Mouse (Mus musculus): ENCODE data around the gene Sct. TPM values are rescaled to one million over a fixed set of nuclear protein-coding genes. Genes with fewer than 3 reads are reported as not detected.

Gene Sct
- 0.87 and 1.7 TPM in 2 replicates for polyA plus RNA-seq (2016; fragmentation: Nextera tagmentation; extraction: Ambion mirVana)

DNA sequence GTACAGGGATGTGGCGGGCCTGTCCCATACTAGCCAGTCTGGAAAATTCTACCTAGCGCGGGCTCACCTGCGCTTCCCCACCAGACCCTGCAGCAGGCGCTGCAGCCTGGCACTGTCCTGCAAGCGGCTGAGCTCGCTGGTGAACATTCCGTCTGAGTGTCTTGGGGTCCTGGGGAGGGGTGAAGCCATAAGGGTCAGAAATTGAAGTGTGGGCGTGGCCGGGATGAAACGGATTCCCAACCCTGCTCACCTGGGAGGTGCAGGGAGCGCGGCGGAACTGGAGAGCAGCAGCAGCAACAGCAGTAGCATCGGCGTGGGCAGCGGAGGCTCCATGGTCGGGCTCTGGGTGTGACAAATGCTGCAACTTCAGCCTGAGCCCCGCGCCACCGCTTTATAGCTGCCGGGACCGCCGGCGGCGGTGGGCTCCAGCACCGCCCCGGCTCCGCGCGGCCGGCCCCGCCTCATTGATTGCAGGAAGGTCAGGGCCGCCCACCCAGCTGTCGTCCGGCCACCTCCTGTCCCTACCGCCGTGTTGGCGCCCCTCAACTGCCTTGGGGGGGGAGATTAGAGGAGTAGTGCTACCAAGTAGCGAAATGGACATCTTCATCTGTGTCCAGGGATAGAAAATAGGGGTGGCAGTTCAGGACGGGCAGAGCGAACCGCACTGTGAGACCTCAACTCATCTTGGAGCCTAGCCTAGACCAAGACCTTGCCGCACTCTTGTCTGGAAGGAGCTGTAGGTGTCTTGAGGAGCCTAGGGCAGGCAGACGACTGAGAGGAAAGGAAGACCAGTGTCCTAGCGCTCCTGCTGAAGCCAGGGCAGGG lies at the start of gene Sct:
Gene Sct (minus strand): TSS at position 368 of the 825 bp plus-strand sequence.
- DNase-seq (ENCODE audit: extremely low spot score, low spot score) = peak; percentile 58
- no peaks in the 10 kb centered on the region for H3K9me3 ChIP-seq
- no peaks in the 10 kb centered on the region for H3K36me3 ChIP-seq (replicated peaks)
- WGBS = 1% methylated on average over 46 of the region's 46 CpGs
- H3K27me3 ChIP-seq (ENCODE audit: poor library complexity, severe bottlenecking) = peaks cover 50% of the 10 kb centered on the region
- peak within 1 kb of the TSS; percentile 65 for H3K27ac ChIP-seq
- H3K4me1 ChIP-seq = peaks cover 34% of the 10 kb centered on the region
- peak within 1 kb of the TSS; percentile 61 for H3K4me3 ChIP-seq

DNA sequence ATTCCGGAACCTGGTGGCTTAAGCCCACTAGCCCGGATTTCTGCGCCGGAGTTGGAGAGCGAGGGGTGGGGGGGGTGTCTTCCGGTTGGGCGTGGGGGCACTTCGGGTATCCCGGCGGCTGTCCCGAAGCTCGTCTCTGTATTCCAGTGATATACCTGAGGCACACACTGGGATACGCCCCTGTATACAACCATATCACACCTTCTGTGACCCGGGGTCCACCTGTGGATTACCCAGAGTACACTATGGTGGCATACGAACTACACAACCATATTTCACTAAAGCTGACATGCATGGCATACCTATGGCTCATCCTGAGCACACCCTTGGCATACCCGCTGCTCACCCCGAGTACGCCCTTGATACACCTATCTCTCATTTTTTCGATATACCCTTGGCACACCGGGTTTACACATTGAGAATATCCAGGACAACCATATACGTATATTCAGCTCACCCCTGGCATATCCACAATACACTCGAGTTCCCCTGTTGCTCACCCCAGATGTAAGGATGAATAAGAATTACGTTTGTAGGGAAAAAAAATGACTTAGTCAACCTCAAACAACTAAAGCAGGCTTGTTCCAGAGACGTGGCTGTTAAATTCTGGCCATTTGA lies 49.5 kb upstream of the Sct start:
- H3K27me3 ChIP-seq (ENCODE audit: poor library complexity, severe bottlenecking) = no peaks in the 10 kb centered on the region
- DNase-seq (ENCODE audit: extremely low spot score, low spot score) = no peak
- WGBS = 20% methylated on average over 24 of the region's 24 CpGs

DNA sequence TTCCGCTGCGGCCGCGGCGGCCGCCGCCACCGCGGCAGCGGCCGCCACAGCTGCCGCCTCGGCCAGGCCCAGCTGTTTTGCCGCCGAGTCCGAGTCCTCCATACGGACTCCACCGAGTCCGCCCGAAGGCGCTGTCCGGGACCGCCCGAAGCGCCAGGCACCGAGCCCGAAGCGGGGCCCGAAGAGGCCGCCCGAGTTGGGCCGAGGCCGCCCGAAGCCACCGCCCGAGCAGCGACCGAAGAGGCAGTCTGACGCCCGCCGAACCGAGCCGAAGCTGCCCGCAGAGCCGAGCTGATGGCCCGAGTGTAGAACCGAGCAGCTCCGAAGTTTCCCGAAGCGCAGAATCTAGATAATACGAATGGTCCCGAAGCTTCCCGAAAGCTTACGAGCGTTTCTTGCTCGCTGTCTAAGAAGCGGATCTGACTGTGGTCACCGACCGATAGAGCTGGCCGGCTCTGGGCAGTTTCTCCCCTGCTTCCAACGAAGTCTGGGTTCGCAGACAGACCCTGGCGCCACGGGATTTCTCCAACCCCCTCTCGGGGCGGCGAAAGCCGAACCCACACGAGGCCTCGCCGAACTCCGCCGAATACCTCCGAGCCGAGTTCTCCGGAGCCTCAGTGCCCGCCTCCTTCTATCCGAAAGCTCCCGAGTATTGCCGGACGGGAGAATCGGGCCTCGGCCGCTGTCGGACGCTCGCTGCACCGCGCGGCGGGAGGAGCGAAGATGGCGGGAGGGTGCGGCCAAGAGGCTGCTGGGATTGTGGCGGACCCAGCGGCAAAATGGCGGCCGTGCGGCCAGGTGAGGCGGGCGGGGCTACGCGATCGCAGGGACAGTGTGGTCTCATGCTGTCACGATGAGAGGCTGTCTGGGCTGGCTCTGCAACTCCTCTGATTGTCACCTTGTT lies 48.8 kb upstream of the Sct start, which contains the start of the genes Deaf1 and Tmem80:
Gene Deaf1 (minus strand): TSS at position 222 of the 904 bp plus-strand sequence.
Gene Tmem80 (plus strand): TSS at position 271 of the 904 bp plus-strand sequence.
- DNase-seq (ENCODE audit: extremely low spot score, low spot score) = peak; percentile 98
- H3K4me3 ChIP-seq = peak within 1 kb of the TSS; percentile 77
- H3K36me3 ChIP-seq (replicated peaks) = peaks cover 29% of the 10 kb centered on the region
- no peaks in the 10 kb centered on the region for H3K9me3 ChIP-seq
- under 1% methylated on average over 104 of the region's 105 CpGs for WGBS
- H3K27me3 ChIP-seq (ENCODE audit: poor library complexity, severe bottlenecking) = no peaks in the 10 kb centered on the region
- peak within 1 kb of the TSS; percentile 99 for H3K27ac ChIP-seq
- H3K4me1 ChIP-seq = peaks cover 45% of the 10 kb centered on the region

More for the DNA sequence above, 49.5 kb upstream of the Sct start:
- Histone ChIP-seq H3K4me1 (peaks cover 45% of the 10 kb centered on the region), H3K27ac (peak overlapping the region; percentile 99), H3K36me3 (replicated peaks) (peaks cover 29% of the 10 kb centered on the region), H3K4me3 (peak overlapping the region; percentile 77), H3K9me3 (no peaks in the 10 kb centered on the region)

DNA sequence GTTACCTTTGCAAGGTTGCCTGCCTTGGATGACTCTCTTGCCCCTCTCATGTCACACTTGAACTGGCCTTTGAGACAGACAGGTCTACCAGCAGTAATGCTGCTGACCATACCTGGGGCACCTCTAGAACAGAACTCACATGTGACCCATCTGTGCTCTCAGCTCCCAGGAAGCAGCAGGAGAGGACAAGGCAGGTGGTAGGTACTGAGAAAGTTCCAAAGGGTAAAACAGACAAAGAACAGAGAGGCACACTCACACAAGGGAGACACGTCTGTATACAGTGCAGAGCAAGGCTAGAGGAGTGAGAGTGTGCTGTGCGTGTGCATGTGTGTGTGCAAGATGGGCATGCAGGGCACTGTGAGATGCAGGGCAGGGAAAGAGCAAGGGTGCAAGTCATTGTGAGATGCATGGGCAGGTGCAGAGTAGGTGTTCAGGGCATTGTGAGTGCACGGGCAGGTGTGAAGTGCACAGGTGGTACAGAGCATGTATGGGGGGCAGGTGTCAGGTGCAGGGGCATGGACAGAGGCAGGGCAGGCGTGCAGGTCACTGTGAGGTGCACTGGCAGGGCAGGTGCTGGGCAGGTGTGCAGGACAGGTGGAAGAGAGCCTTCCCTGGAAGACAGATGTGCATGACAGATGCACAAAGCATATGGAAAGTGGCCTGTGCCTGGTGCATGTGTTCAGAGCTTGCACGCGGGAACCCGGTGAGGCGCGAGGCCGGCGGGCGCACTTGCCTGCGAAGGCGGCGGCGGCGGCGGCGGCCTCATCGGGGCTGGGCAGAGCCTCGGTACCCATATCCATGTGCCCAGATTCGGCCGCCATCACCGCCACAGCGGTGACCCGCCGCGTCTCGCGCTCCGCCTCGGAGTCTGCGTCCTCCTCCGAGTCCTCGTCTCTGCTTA lies 47.9 kb upstream of the Sct start:
- Histone ChIP-seq H3K27ac (peak overlapping the region; percentile 99), H3K4me3 (peak overlapping the region; percentile 77), H3K27me3 (ENCODE audit: poor library complexity, severe bottlenecking) (no peaks in the 10 kb centered on the region), H3K4me1 (peaks cover 45% of the 10 kb centered on the region), H3K36me3 (replicated peaks) (peaks cover 30% of the 10 kb centered on the region), H3K9me3 (no peaks in the 10 kb centered on the region)
- 6% methylated on average over 35 of the region's 35 CpGs for WGBS
- no peak for DNase-seq (ENCODE audit: extremely low spot score, low spot score)

DNA sequence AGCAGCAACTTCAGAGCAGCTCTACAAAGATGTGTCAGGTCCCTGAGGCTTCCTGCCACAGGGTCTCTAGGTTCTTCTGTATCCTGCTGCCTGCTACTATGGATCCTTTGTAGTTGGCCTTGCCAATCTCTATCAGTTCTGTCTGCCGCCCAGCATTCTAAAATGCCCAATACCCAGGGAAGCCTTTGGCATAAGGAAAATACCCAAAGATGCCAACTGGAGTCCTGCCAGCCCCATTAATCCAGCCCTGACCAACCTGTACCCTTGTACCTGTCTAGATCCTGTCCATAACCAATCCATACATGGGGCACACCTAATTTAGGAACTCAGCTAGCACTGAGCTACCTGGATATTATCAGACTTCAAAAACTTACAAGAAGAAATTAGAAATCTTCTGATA lies 45.8 kb upstream of the Sct start:
- no peaks in the 10 kb centered on the region for H3K27me3 ChIP-seq (ENCODE audit: poor library complexity, severe bottlenecking)
- DNase-seq (ENCODE audit: extremely low spot score, low spot score) = no peak
- H3K4me3 ChIP-seq = no peak overlapping the region; the same call in 1 of the 2 replicates
- H3K36me3 ChIP-seq (replicated peaks) = peaks cover 51% of the 10 kb centered on the region
- no peaks in the 10 kb centered on the region for H3K9me3 ChIP-seq
- WGBS = 100% methylated on average over 1 of the region's 1 CpGs
- no peak overlapping the region for H3K27ac ChIP-seq
- peaks cover 45% of the 10 kb centered on the region for H3K4me1 ChIP-seq

DNA sequence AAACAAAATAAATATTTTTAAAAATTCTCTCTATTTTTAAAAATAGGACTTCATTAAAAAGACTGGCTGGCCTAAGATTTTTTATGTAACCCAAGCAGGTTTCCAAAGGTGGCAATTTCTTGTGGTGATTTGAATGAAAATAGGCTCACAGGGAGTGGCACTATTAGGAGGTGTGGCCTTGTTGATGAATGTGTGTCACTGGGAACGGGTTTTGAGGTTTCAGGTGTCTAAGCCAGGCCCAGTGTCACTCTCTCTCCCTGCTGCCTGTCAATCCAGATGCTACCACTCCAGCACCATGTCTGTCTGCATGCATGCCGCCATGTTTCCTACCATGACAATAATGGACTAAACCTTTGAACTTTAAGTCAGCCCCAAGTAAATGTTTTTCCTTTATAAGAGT lies 40.5 kb upstream of the Sct start:
- H3K27ac ChIP-seq = no peak overlapping the region
- H3K36me3 ChIP-seq (replicated peaks) = peaks cover 100% of the 10 kb centered on the region
- H3K9me3 ChIP-seq = no peaks in the 10 kb centered on the region
- no peak overlapping the region for H3K4me3 ChIP-seq
- peaks cover 3% of the 10 kb centered on the region for H3K4me1 ChIP-seq
- DNase-seq (ENCODE audit: extremely low spot score, low spot score) = no peak
- WGBS = 78% methylated on average over 2 of the region's 2 CpGs
- no peaks in the 10 kb centered on the region for H3K27me3 ChIP-seq (ENCODE audit: poor library complexity, severe bottlenecking)

DNA sequence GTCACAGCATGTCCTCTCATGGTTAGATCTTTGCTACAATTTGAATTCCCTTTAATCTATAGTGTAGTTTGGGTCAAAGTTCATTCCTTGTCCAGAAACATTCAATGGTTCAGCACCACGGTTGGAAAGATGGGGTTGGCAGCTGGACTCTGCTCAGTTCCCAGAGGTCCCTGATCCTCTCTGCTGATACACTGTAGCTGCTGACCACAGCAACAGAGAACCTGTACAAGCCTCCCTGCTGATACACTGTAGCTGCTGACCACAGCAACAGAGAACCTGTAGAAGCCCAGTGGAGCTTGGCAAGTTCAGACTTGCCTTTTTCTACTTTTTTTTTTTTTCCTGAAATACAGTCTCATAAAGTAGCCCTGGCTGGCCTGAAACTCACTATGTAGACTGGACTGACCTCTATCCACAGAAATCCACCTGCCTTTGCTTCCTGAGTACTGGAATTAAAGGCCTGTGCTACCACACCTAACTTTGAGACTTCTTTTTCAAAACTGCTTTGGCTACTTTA lies 38.7 kb upstream of the Sct start:
- Histone ChIP-seq H3K36me3 (replicated peaks) (peaks cover 100% of the 10 kb centered on the region), H3K27ac (no peak overlapping the region), H3K4me3 (no peak overlapping the region)

DNA sequence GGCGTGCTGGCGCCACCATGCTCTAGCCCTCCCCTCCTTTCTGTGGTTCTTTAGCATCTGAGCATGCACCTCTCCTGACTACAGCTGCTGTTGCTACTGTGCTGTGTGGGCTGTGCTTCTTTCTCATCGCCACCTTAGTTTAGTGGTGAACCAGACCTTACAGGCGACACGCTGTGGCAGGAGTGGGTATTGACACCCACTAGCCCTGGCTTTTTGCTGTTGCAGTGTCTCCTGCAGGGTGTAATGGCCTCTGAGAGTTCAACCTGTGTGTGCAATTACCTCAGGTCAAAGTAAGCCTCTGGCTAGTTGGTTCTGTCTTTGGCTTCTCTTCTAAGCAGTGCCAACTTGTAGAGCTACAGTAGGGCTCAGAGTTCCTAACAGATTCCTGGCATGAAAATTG lies 37.0 kb upstream of the Sct start:
- Histone ChIP-seq H3K4me1 (no peaks in the 10 kb centered on the region), H3K27me3 (ENCODE audit: poor library complexity, severe bottlenecking) (no peaks in the 10 kb centered on the region), H3K36me3 (replicated peaks) (peaks cover 100% of the 10 kb centered on the region), H3K27ac (no peak overlapping the region), H3K9me3 (no peaks in the 10 kb centered on the region), H3K4me3 (no peak overlapping the region)
- WGBS = 76% methylated on average over 5 of the region's 5 CpGs
- no peak for DNase-seq (ENCODE audit: extremely low spot score, low spot score)

More for the DNA sequence above, 38.7 kb upstream of the Sct start:
- DNase-seq (ENCODE audit: extremely low spot score, low spot score) = no peak
- no peaks in the 10 kb centered on the region for H3K27me3 ChIP-seq (ENCODE audit: poor library complexity, severe bottlenecking)
- no peaks in the 10 kb centered on the region for H3K4me1 ChIP-seq
- 86% methylated on average over 1 of the region's 1 CpGs for WGBS
- no peaks in the 10 kb centered on the region for H3K9me3 ChIP-seq

DNA sequence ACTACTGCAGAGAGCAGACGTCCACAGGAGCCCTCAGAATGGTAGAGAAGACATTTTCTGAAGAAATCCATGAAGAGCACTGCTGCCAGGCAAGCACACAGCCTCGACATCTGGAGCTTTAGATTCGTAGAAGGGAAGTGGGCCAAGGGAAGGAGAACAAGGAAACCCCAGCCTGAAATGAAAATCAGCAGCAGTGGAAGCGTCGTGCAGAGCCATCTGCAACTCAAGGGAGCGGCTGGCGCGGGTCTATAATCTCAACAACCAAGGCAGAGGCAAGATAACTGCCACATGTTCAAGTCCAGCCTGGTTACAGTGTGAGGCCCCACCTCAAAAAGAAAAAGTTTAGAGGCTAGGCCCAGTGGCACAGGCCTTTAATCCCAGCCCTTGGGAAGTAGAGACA lies 36.1 kb upstream of the Sct start:
- no peaks in the 10 kb centered on the region for H3K27me3 ChIP-seq (ENCODE audit: poor library complexity, severe bottlenecking)
- H3K36me3 ChIP-seq (replicated peaks) = peaks cover 100% of the 10 kb centered on the region
- H3K4me1 ChIP-seq = no peaks in the 10 kb centered on the region
- 90% methylated on average over 8 of the region's 8 CpGs for WGBS
- no peak overlapping the region for H3K4me3 ChIP-seq
- no peak overlapping the region for H3K27ac ChIP-seq
- no peaks in the 10 kb centered on the region for H3K9me3 ChIP-seq
- no peak for DNase-seq (ENCODE audit: extremely low spot score, low spot score)

DNA sequence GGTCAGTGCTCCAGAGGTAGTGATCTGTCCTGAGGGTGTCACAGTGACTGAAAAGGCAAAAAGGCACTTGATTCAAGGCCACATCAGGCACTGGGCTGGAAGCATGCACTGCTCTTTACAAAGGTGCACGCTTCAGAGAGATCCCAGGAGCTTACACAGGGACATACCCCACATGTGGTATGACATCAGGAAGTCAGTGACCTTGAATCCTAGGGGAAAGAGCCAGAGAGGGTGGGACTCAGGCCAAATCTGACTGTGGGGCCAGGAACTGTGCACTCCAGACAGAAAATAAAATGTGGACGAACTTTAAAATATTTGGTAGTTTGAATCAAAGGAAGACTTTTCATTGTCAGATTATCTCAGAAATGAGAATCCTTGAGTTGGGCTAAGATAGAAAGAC lies 35.5 kb upstream of the Sct start:
- DNase-seq (ENCODE audit: extremely low spot score, low spot score) = no peak
- Histone ChIP-seq H3K4me3 (no peak overlapping the region), H3K36me3 (replicated peaks) (peaks cover 100% of the 10 kb centered on the region), H3K9me3 (no peaks in the 10 kb centered on the region), H3K4me1 (no peaks in the 10 kb centered on the region), H3K27me3 (ENCODE audit: poor library complexity, severe bottlenecking) (no peaks in the 10 kb centered on the region), H3K27ac (no peak overlapping the region)
- 96% methylated on average over 2 of the region's 2 CpGs for WGBS

DNA sequence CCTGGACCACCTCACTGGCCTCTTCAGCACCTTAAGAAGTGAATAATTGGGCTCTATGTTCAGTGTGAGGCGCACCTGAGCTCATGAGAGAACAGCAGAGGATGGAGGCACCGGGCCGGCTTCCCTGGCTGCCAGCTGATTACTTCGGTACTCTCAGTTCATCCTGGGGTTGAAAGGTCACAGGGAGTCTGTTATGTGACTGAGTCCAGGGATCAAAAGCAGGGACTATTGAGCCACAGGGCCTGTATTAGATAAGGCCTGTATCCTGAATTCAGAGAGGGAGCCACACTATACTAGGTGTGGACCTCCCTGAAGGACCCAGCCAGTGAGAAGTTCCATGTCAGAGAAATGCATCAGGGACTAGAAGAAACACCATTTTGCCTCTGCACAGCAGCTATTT lies 25.6 kb upstream of the Sct start:
- WGBS = 89% methylated on average over 4 of the region's 4 CpGs
- H3K27me3 ChIP-seq (ENCODE audit: poor library complexity, severe bottlenecking) = no peaks in the 10 kb centered on the region

More for the DNA sequence above, 25.6 kb upstream of the Sct start:
- DNase-seq (ENCODE audit: extremely low spot score, low spot score) = no peak
- no peaks in the 10 kb centered on the region for H3K4me1 ChIP-seq
- H3K27ac ChIP-seq = no peak overlapping the region
- no peak overlapping the region for H3K4me3 ChIP-seq
- peaks cover 100% of the 10 kb centered on the region for H3K36me3 ChIP-seq (replicated peaks)
- H3K9me3 ChIP-seq = no peaks in the 10 kb centered on the region

Data from forebrain, embryonic 10.5 days (tissue).